Mouse (Mus musculus) regulatory T cell (primary cell): ENCODE data around the gene Rad9b.

Experiments used
- in situ Hi-C: fragments of 300-600 bp; cut with MboI, MseI; formaldehyde crosslinking; loops from one replicate; pipeline ENCODE4 v1.15.1; 2025; ENCODE audit warnings: high pct_unique_total_duplicates

The Rad9b gene

DNA sequence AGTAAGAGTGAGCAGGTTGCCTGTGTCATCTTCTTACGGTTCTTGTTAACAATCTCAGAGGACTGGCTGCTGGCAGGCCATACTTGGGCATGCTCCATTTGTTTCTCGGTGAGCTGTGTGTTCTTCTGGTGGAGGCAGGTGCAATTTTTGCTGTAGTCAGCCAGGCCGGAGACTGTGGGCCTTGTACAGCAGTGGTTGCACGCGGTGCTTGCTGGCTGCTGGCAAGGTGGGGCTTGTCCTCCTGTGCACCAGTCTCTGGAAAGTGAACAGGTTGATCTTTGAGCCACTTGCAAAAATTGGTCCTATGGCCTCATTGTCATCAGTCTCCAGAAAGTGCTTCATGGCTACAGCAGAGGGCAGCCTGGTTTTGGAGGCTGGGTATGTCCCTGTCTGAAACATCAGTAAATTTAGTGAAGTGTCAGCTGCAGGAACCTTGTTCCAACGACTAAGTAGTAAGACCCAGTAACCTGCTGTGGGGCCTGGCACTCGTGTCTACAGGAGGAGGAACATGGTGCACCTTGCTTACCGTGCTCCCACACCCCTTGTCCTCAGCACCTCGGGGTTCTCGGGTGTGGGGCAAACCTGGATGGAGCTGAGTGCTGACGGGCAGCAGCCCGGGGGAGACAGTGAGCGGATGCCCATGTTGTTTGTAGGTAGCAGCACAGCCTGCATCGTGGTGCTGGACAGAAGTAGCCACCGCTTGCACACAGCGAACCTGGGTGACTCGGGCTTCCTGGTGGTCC, 40.9 kb downstream of the Rad9b start:
- in situ Hi-C loops: no loop called here

DNA sequence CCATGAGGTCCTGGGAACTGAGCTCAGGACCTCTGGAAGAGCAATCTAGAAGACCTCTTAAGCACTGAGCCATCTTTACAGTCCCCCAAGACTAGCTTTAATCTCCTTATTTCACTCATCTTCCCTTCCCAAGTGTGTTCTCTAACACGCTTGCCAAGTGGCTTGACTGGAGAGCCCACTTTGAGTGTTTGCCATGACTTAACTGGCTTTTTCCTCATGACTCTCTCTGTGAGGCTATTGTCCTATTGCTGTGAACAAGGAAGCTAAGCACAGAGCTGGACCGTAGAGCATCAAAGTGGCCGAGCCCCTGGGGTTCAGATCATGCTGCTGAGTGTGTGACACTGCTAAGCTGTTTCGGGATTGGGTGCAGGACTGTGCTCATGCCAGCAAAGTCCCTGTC, 41.7 kb downstream of the Rad9b start:
- in situ Hi-C loops: no loop called here

DNA sequence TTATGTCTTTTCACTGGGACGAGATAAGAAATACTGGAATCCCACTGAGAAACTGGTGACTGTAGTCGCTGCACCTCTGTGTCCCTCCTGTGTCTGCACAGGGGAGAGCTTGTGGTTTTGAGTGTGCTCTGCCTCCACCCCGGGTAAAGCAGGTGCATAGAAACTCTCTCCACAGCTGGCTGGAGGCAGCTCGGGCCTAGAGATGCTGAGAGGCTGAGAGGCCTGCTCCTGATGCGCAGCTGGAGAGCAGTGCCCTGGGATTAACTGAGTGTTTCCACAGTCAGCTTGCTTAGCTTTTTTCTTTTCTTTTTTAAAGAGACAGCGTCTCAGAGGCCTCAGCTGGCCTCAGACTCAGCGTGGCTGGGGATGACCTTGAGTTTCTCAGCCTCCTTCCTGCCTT, 42.3 kb downstream of the Rad9b start:
- in situ Hi-C loops: no loop called here

DNA sequence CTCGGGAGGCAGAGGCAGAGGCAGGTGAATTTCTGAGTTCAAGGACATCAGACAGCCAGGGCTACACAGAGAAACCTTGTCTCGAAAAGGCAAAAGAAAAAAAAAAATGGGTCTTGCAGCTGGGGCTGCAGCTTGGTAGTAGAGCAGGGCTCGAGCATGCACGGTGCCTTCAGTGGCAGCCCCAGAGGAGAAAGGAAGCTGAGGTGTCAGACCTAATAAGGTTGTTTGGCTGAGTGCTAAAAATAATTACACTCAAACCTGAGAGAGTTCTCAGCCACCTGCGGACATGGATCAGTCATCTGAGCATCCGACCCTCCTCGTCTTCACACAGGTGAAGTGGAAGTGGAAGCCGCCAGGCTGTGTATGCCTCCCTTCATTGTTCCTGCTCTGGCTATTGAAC, 43.3 kb downstream of the Rad9b start:
- in situ Hi-C loops: no loop called here

DNA sequence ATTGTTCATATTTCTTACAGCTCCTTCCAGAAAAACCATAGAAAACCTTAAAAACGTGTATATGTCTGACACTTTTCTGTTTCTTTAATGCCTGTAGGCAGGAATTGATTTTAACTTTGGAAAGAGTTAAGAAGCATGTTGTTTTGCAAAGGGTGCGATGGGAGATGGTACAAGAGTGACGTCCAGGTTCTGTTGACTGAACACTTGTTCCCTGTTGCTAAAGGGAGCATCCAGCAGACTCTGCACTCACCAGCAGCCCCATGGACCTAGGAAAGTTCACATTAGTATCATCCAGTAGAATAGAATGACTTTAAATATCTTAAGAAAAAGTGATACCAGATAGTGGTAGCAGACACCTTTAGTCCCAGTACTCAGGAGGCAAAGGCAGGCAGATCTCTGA, 47.5 kb downstream of the Rad9b start:
- in situ Hi-C loops: no loop called here

DNA sequence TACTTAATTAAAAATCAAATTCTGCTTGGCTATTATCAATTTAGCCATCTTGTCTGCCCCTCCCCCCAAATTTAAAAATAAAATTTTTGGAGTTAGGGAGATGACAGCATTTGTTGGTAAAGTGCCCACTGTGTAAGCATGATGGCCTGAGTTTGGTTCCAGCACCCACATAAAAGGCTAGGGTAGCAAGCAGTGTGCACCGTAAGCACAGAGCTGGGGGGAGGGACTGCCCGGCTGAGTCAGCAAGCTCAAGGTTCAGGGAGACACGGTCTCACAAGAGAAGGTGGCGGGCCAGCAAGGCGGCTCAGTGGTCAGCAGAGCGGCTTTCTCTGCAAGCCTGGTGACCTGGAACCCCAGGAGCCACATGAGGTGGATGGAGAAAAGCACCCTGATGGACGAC, 48.6 kb downstream of the Rad9b start:
- in situ Hi-C loops: no loop called here

DNA sequence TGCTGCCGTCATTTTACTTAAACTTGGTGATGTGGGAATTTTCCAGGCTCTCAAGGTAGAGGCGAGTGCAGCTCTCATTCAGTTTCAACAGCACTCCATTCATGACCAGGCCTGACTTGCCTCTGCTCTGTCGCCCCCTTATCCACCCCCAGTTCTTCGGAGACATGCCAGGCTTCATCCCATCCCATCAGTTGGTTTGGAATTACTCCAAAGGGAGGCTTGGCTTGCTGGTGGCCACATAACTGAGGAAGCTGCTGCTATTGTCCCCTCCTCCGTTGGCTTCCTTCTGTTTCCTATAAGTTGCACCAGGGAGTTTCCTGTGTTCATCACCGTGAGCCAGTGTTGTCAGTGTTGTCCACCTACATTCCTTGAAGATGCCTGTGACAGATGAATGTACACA, 49.5 kb downstream of the Rad9b start:
- in situ Hi-C loops: no loop called here

DNA sequence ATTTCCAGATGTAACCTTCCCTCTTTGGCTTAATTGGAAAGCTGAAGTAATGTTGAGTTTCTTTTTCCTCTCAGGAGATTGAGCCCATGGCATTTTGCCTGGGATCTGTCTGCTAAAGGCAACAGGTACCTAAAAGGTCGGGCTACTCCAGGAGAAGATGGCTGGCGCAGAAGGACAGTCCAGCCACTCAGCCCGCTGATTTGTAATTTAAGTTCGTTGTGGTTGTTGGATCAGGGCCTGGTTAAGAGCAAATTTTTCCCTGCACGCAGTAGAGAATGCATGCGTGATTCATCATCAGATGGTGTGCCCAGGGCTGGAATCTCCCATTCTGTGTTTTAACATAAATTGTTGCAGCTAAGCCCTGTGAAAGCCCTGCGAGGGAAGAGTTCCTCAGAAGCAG, 50.1 kb downstream of the Rad9b start:
- in situ Hi-C loops: no loop called here

DNA sequence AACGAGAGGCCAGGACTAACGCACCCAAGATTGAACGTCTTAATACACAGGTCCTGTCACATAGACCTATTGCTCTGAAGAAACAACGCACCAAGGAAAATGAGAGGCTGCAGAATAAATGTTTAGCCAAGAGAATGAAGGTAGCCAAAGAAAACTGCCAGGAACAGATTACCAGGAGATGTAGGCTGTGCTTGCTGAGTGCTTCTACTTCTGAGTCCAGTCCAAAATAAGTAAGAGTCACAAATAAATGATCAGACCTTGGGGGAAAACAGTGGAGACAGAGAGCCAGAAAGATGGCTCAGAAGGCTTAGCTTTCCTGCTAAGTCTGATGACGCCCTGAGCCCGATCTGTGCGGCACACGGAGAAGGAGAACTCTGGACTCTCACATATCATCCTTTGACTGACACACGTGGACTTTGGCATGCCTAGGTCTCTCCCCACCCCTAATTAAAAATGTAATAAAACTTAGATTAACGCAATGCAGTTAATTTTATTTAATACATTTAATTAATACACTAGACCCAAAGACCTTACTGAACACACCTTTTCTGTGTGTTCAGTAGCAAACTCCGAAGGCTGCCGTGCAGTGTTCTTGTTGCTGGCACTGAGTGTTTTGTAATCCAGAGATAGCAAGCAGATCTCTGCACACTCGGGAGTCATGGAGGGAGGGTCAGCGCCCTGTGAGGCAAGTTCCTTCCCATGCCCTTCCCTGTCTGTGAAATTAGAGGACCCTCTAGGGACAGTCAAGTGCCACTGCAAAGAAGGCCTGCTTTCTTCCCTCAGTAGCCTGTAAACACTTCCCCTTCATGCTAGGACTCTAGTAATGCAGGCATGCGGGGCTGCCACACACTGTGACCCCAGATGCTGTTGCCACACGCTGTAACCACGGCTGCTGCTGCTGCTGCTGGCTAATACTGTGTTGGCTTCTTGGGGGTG, 51.0 kb downstream of the Rad9b start:
- in situ Hi-C loops: no loop called here

DNA sequence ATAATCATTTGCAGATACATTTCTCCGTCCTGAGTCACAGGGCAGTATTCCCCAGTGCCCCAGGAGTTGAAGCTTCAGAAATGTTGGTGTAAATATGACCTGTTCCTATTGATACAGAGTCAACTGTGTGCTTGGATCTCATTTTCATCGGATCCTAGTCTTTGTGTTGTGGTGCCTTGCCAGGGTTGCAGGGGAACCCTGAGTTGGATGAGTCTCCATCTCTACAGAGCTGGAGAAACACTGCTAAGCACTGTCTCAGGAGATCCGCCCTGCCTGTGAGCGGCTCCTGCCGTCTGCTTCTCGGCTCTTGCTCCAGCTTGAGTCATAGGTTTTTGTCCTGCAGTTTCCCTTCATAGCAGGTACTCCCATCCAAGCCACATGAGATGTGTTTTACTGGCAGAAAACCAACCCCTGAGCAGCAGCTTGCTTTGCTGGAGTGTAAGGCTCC, 53.9 kb downstream of the Rad9b start:
- in situ Hi-C loops: no loop called here

DNA sequence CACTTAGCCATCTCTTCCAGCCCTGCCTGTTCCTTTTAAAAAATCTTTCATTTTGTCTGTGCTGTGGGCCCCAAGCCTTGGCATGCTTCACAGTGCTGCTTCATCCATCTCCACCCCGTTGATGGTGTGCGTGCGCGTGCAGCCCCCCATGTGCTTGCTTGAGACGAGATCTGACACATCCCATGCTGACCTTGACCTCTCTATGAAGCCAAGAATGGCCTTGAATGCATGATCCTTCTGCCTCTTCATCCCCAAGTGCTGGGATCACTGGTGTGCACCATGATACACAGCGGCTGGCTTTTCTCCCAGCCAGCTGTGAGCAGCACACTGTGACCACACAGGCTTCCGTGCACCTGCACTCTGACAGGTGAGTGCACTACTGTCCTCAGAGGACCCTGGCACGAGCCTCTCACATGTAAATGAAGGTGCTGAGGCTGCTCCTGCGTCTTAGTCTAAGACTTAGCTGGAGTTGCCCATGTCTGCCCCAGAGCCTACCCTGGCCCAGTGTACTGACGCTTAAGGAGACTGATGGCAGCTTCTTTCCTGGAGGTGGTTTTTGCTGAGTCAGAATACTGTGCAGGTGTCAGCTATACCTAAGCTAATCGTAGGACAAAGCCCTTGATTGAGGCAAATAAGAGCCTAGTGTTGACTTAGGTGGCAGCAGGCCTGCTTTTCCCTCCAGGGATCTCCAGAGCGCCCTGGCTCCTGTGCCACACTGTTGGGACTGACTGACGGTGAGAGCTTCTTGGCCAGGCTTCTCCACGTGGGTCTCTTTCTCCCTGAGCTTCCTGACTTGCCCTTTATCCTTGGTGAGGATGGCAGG, 58.7 kb downstream of the Rad9b start:
- in situ Hi-C loops: loop anchor here (10.0 kb wide), 1 partner anchor 1091 kb away; the partner anchor contains the start of gene Rpl6

DNA sequence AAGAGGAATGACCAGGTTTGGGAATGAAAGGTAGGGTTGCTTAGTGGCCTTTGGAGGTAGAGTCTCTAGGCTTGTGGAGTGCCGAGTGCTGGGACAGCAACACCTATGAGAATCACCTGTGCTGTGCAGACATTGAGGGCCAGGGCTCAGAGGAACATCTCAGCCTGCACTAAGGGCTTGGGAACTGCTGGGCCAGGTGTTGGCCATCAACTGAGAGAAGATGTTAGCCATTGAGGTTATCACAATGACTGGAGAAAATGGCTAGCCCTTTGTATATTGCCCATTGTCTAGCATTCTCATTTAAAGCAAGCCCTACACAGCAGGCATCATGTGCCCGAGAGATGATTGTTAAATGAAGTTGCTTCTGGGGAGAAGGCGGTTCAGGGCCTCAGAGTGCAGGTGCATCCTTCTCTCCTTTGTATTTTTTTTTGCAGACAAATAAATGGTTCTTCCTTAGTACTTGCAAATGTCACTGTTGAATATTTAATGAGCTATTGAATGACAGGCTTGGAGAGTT, 59.8 kb downstream of the Rad9b start:
- in situ Hi-C loops: loop anchor here (10.0 kb wide), 1 partner anchor 1089 kb away; the partner anchor contains the start of gene Rpl6

DNA sequence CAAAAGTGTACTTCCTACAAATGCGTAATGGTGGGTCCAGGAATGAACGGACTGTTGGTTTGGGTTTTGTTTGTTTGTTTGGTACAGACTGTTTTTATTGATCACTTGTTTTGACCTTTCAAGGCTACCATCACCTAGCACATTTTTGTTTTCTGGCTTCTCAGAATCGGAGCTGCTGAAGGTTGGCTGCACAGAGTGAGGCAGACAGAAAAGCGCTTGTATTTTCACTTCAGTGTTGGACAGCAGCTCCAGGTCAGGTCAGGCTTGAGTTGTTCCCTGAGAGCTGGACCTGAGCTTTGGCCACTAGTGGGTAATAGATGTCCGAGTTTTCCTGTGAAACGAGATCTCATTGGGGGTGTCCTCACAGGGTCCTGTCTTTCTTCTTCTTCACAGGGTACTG, 60.9 kb downstream of the Rad9b start:
- in situ Hi-C loops: loop anchor here (10.0 kb wide), 1 partner anchor 1088 kb away; the partner anchor contains the start of gene Rpl6

DNA sequence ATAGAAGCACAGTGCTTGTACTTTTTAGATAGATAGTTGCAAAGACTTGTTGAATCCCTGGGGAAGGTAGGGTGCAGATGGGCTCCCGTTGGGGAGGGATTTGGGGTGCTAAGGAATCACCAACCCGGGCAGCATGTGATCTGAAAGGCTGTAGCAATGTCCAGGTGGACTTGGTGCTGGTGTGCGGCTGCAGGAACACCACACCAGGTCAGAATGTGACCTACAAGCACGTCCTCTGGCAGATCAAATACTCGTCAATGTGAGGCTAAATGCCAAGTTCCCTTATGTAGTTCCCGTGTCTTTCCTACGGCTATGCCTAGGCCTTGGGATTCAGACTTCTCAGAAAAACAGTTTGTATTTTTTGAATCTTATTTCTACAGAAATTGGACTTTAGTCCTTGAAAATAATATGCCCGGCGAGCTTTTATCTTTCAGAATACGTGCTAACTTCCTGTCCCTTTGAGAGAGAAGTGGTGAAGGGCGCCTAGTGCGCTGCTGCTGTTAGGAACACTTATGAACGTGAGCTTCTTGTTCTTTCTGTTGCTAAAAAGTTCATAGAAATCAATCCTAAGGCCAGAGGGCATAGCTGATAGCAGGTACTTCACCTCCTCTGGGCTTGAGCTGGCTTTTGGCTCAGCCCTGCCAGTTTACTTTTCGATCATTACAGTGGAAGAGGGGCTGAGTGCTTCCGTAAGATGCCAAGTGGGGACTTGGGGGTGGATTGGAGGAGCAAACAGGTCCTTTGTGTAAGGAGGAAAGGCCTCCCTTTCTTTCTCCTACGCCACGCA, 62.3 kb downstream of the Rad9b start:
- in situ Hi-C loops: loop anchor here (10.0 kb wide), 1 partner anchor 1087 kb away; the partner anchor contains the start of gene Rpl6

DNA sequence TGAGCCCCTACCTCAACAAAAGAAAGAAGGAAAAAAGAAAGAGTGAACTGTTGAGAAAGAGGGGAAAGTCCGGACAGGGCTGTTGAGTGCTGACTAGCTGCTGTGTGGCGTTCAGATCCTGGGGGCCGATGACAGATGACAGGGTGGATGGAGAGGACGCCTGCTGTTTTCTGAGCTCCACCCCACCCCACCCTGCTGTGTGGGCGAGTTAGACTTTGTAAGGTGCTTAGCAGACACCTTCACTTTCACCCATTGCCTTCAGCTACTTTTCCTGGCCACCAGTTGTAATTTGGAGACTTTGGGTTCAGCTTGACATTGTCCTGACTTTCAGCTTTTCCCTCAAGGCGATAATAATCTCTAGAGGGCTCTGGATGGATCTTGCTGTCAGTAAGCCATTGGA, 62.9 kb downstream of the Rad9b start:
- in situ Hi-C loops: loop anchor here (10.0 kb wide), 1 partner anchor 1086 kb away; the partner anchor contains the start of gene Rpl6

DNA sequence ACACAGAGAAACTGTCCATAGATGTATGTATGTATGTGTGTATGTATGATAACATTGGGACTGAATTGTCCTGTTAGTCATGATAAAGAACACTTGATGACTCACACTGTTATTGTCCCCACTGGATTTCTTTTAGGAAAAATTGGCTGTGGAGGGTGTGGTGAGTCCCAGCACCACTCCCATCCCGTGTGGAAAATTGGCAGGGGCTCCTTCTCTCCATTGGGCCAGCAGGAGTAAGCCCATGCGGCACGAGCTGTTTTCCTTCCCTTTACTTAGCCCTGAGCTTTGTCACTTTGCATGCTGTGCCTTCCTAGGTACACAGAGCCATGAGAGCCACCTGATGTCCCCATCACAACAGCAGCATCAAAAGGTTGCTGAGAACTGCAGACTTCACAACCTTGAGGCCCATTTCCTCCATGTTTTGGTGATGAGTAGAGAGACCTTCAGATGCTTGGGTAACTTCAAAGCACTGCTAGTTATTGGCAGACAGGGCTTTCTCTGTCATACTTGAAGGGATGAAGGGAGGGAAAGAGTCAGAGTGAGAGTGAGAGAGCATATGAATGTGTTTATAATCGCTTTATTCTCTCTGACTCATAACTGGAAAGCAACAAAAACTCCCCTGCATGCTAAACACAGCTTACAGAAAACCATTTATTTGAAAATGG, 65.8 kb downstream of the Rad9b start:
- in situ Hi-C loops: no loop called here

DNA sequence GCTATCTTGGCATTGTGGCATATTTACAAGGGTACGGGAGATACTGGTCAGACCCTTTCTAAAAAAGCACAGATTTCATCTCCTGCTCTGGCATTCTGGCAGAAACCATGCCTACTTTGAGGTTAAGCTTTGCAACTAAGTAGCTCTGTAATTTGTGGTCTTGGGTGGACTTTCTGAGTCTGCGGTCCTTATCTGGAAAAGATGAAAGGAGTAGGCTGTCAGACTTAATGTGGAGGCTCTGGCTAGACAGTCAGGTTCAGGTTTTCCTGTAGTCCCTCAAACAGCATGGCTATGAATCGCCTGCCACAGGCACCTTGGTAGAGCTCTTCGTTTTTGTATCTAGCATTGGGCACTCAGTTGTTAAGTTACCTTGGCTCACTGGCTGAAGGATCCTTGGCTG, 67.0 kb downstream of the Rad9b start:
- in situ Hi-C loops: no loop called here

DNA sequence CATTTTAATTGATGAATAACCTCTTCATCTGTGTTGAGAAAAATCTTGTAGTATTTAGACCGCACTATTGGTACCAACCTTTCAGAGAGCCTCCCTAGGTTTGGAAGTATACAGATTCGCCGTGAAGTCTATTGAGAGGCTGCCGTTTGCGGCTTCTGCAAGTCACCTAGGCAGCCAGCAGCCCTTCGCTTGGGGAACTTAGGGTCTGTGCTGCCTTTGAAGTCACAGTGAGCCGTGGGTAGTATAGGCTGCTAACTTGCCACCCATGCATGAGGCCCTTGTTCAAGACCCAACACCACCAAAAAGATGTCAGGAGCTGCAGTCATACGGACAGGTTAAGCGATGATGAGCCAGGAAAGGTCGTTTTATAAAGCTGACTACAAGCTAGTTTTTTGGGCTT, 67.8 kb downstream of the Rad9b start:
- in situ Hi-C loops: no loop called here

DNA sequence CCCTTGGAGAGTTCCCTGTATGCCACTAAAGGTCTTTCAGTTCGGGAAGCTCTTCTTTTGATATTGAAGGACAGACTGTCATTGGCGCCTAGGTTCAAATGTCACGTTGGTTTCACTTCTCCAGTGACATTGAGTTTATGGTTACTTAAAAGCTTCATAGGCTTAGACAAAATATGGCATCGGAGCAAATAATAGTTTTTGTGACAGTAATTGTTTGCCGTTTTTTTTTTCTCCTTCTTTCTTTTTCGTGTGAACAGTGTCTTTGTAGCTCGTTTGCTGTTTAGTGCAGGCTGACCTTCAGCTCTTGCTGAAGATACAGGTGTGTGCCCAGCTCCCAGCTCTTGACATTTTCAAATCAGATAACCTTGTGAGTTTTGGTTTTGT, 68.3 kb downstream of the Rad9b start:
- in situ Hi-C loops: no loop called here
